Mouse (Mus musculus): ENCODE measurements around the gene Bcl7c.
"Not testable (repeated sequence)": the region's sequence is repeated elsewhere in the genome, so short reads cannot be mapped to it uniquely, and the experiment has no call there.

Gene Bcl7c

DNA sequence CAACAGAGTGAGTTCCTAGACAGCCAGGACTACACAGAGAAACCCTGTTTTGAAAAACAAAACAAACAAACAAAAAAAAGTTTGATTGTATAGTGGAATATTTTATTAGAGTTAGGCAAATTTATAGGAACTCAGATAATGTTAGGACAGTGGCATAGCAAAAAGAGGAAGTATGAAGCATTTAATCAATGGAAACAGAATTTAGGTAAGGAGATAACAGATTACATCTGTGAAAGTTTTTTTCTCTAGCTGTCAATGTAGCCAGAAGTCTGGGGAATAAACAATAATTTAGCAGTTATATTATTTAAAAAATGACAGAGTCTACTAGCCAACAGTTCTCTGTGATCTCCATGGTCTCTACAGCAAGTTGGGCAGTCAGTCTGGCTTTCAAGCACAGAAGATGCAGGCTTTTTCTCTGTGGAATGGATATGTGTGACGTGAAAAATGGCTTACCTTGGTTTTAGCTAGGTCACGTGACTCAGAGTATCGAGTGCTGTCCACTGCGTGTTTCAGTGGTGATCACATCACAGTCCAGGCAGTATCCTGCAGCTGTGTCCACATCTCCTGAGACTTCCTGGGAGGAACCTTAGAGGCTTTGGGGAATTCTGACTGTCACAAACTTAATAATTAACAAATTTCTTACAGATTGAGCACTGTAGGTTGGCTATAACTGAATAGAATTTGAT, 60.1 kb downstream of the Bcl7c start:
- no peak for DNase-seq (ENCODE audit: low read depth)

DNA sequence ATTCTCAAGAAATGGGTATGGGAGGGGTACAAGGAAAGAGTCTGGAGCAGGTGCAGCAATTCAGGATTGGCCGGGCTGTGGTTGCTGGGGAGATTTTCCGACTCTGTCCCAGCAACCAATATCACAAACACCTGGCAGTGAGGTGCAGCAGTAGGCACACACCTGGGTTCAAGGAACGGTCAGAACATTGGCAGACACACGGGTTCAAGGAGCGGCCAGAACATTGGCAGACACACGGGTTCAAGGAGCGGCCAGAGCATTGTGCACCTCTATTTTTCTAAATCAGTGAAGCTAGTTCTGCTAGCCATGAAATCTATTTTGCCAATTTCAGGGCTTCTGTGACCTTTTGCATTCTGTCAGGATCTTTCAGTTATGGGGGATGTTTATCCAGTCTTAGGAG, 61.2 kb downstream of the Bcl7c start:
- DNase-seq (ENCODE audit: low read depth): not testable (repeated sequence)

DNA sequence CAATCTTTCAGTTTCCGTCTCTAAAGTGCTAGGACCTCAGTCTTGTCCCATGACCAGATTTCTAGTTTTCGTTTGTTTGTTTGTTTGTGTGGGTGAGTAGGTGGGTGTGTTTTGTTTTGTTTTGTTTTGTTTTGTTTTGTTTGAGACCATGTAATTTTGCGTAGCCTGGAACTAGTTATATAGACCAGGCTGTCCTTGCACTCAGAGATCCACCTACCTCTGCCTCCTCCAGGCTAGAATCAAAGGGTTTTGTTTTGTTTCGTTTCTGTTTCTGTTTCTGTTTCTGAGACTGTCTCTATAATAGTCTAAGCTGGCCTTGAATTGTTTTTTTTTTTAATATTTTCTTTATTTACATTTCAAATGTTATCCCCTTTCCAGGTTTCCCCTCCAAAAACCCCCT, 62.4 kb downstream of the Bcl7c start:
- DNase-seq (ENCODE audit: low read depth): no peak

DNA sequence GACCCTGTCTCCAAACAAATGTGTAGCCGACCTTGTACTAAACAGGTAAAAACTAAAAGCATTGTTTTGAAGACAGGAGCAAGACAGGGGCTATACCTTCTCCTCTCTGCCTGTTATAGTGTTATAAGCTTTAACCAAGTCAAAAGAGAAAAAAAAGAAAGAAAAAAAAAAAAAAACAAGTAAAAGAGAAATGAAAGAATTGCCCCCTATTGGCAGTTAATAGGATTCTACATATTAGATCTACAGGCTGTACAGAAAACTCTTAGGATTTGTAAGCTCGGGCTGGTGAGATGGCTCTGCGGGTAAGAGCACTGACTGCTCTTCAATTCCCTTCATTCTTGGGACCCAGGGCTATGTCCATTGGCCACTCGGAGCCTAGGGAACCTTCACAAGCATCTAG, 66.5 kb downstream of the Bcl7c start:
- no peak for DNase-seq (ENCODE audit: low read depth)

DNA sequence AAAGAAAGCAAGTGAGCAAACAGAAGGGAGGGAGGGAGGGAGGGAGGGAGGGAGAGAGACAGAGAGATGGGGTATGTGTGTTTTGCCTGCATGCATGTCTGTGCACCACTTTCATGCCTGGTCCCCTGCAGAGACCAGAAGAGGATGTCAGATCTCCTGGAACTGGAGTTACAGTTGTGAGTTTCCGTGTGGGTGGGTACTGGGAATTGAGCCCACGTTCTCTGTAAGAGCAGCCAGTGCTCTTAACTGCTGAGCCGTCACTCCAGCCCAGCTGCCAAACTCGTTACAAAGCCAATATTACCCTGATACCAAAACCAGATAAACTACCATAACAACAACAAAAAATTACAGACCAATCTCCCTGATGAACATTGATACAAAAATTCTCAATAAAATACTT, 67.5 kb downstream of the Bcl7c start:
- DNase-seq (ENCODE audit: low read depth): no peak

DNA sequence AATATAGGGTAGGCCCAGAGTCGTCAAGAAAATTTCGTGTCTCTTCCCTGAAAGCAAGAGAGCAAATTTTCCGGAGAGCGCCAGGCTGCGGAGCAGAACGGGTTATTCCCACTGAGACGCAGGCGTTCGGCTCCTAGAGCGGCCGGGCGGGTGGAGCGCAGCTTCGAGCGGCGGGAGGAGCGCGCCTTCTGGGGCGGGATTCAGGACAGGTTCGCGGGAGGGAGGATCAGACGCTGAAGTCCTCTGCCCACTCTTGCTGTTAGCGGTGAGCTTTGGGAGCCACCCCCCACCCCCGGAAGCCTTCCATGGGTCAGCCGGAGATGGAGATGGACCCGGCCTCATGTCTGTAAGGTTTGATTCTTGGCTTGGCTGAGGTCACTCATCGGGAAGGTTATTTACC, 71.8 kb downstream of the Bcl7c start:
- DNase-seq (ENCODE audit: low read depth): no peak

DNA sequence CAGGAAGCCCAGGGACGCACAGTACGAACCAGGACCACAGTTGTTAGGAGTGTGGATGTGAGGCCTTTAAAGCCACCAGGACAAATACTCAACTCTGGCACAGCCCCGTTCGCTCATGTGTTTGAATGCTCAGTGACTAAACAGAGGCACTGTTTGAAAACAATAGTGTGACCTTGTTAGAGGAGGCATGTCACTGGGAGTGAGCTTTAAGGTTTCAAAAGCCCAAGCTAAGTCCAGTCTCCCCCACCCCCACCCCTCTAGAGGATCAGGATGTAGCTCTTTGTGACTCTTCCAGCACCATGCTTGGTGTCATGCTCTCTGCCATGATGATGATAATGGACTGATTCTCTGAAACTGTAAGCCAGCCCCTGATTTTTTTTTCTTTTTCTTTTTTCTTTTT, 77.3 kb downstream of the Bcl7c start:
- DNase-seq (ENCODE audit: low read depth): no peak

DNA sequence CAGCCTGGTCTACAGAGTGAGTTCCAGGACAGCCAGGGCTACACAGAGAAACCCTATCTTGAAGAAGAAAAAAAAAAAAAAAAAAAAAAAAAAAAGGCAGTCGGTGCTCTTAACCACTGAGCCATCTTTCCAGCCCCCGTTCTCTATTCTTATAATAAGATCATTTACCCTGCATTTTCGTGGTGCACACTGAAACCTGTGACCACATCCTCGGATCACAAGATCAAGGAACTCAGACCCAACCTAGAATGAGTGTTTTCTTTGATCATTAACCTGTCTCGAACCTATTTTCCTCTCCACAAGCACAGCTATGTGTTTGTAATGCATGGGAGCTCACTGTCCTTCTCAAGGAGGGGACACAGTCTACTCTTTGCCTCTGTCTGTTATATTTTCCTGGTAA, 80.1 kb downstream of the Bcl7c start:
- no peak for DNase-seq (ENCODE audit: low read depth)

DNA sequence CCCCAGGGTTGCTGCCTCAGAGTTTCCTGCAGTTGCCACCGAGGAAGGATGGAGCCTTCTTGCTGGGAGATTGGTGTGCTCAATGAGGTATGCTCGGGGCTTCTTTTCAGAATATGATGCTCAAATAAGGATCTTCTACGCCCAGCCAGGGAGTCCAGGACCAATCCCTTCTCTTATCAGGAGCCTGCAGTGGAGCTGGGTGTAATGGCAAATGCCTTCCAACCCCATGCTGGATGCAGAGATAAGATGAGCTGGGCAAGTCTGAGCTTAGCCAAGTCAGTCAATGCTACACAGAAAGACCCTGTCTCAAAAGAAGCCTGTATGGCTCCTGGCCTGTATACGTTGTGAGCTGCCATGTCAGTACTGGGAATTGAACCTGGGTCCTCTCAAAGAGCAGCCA, 82.3 kb downstream of the Bcl7c start:
- no peak for DNase-seq (ENCODE audit: low read depth)

DNA sequence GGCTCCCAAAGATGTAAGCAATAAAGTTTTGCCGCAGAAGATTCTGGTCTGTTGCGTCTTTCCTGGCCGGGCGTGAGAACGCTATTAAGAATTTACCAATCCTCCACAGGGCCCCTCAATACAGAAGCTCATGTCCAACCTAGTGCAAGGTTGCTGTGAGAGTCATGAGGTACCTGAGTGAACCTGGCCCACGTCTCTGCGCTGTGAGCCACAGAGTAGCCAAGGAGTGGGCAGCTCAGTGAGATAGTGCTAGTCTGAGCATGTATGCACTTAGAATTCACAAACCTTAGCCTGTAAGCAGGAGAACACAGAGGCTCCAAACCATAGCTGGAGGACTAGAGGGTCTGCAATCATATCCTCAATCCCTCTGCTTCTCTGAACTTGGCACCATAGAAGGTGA, 82.7 kb downstream of the Bcl7c start:
- no peak for DNase-seq (ENCODE audit: low read depth)

DNA sequence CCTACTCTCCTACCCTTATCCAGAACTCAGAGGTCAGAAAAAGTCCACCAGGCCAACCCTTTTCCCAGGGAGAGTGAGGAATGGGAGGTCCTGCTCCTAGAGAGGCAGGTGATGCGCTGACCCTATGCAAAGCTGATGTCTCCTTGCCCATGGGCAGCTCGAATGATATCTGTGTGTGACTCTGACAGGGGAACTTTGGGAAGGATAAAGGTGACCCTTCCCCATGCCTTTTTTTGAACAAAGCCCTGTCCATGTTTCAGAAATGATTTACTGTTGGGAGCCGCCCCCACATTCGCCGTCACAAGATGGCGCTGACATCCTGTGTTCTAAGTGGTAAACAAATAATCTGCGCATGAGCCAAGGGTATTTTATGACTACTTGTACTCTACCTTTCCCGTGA, 90.3 kb downstream of the Bcl7c start:
- DNase-seq (ENCODE audit: low read depth): not testable (repeated sequence)

DNA sequence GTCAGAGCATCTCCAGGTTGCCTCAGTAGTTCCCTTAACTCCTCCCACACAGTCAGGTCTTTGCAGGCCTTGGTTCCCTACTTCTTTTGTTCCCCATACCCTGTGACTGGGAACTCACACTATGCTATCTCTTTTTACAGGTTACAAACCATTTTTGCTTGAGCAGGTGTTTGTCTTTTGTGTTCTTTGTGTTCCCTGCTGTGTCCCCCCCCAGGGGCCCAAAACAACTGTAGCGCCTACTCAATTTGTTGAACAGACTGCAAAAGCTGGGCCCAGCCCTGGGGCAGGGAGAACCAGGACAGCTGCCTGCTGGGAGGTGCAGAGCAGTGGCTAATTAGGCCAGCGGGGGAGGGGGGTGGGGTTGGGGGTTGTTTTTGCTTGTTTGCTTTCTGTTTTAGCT, 90.8 kb downstream of the Bcl7c start:
- no peak for DNase-seq (ENCODE audit: low read depth)

DNA sequence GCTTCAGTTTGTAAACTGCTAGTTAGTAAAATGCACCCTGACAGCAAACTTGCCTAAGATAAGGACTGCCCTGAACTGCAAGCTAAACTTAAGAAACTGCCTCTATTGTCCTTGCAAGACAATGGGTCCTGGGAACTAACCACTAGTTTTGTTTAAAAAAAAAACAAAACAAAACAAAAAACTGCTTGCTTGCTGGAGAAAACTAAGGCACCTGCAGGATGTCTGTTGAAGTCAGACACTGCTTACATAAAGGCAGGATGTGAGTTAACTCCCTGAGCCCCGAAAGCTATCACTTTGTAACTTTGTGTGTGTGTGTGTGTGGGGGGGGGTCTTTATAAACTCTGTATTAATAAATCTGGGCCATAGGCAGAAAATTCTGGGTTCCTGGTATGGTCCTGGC, 91.9 kb downstream of the Bcl7c start:
- DNase-seq (ENCODE audit: low read depth): no peak

DNA sequence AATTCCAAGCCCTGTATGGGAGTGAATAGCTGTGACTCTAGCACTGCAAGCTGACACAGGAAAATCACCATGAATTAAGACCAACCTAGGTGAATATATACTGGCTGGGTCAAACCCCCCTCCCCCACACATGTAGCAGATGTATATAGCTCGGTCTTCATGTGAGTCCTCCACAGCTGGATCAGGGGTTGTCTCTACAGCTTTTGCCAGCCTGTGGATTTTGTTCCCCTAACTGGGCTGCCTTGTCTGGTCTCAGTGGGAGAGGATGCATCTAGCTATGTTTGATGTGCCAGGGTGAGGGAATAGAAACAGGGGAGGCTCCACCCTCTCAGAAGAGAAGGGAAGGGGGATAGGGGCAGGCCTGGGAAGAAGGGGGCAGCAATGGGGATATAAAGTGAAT, 92.4 kb downstream of the Bcl7c start:
- no peak for DNase-seq (ENCODE audit: low read depth)

DNA sequence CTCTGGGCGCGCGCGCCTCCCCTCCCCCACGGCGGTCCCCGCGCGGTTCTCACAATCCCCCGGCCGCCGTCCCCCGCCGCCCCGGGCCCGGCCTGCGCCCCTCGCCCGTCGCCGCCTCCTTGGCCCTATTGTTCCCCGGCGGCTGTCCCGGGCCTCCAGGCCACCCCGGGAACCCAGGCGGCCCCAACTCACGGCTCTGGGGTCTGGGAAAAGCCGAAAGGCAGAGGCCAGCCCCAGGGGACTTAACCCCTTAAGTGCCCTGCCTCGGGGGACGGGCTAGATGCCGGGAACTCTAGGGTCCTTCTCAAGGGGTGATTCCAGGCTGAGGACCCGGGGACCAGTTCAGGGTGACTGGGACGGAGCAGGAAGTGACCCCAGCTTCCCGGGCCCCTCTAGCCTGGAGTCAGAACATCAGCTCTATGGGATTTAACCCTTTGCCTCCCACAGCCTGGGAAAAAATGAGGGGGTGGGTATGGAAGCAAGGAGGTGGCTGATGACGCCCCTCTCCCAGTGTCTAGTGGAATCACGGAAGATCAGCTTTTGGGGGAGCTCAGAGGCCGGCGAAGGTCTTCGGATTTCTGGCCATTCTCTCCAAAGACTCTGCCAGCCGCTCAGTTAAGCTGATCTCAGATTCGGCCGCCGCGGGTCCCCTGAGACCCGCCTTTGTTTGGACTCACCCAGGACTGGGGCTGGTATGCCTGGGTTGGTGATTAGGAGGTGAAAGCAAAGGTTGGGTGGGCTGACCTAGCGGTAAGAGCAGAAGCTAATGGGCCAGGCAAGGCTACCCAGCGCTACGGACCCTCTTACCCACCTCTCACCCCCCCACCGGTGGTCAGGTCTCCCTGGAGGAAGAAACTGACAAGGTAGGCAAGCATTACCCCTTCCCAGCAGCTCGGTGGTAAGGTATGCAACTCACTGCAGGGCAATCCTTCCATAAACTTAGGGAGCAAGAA, 93.6 kb downstream of the Bcl7c start, which contains the start of gene Zfp629:
Zfp629 (minus strand) TSS at position 907 of the 953 bp plus-strand sequence.
- DNase-seq (ENCODE audit: low read depth): peak; percentile 21

DNA sequence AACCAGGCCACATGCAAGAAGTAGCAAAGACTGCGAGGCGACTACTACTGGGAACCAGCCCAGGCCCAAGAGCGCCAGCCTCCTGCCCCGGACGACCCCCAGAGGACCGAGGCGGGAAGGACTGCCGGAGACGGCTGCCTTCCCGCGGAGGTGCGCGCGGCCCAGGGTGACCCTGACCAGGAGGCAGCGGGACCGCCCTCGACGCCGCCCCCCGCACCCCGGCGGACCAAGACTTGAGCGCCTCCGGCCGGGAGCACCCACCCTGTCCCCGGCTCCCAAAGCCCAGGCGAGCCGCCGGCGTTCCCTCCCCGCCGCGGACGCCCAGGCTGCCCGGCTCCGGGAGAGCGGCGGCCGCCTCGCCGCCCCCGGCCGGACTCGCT, 94.2 kb downstream of the Bcl7c start:
- DNase-seq (ENCODE audit: low read depth): no peak

DNA sequence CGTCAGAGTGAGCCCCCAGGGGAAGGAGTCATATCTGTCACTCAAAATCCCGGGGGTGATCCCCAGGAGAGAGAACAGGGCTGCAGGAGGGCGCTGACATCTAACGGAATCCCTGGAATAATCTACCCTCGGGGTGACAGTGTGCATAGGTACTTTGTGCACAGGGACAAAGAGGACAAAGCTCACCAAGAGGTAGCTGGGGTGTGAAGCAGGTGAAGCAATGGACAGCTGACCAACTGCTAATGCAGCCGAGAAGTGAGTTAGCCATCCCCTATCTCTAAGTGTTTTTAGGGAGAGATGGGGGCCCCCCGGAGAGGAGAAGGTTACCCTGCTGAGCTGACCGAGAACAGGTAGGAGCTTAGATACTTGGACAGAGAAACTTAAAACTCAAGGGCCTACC, 94.6 kb downstream of the Bcl7c start:
- no peak for DNase-seq (ENCODE audit: low read depth)

DNA sequence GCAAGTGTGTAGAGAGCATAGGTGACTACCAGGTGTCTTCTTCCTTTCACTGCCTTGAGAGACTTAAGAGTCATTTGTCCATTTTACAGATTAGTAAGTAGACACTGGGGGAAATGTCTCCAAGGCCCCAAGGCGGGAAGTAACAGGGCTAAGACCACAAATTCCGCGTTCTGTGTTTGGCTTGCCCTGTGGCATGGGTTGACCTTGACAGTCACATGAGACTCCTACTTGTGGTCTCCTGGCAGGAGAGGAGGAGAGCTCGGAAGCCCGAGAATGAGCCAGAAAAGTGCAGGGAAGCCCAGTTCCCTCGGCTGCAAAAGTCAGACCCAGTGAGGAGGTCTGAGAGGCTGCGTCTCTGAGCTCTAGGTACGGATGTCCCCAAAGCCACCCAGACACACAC, 95.2 kb downstream of the Bcl7c start:
- DNase-seq (ENCODE audit: low read depth): no peak

DNA sequence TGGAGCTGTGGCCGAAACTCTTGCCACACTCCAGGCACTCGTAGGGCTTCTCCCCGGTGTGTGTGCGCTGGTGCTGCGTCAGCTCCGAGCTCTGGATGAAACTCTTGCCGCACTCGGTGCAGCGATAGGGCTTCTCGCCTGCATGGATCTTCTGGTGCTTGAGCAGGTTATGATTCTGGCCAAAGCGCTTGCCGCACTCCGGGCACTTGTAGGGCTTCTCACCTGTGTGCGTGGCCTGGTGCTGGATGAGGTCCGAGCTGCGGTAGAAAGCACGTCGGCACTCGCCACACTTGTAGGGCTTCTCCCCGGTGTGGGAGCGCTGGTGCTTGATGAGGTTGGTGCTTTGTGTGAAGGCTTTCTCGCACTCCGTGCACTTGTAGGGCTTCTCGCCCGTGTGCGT, 97.2 kb downstream of the Bcl7c start:
- no peak for DNase-seq (ENCODE audit: low read depth)

Measured in fibroblast of lung, adult 2 months (primary cell).